In the genomic region with DNA sequence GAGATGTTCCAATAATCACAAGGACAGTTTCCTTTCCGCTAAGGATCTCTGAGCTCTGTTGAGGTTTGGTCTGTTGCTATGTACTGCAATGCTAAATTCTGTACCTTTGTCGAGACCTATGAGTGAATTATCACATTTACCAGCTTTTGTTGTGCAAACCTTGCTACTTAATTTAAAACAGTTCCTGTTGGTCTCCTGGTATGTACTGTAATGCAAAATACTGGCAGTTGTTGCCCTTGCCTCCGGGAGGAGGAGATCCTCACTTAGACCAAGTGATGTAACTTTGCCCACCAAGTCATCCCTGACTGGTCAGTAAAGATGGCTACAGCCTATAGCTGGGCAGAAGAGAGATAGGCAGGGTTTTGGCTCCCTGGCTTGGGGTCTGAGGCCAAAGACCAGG, we compare ENCODE assay signal across 8 mouse cellular contexts. TPM values are rescaled to one million over a fixed set of nuclear protein-coding genes. Genes with fewer than 3 reads are reported as not detected.
DNase-seq lines count a peak whose midpoint lies in the region; ATAC-seq and TF ChIP-seq lines count a peak whose summit lies in the region.

Gene Ssr2 (plus strand): TSS at position 337 of the 400 bp plus-strand sequence.

- no peaks in the 10 kb centered on the region for H3K27me3 ChIP-seq in spleen, adult 2 months (ENCODE audit: control insufficient read depth, insufficient read depth, low read length)
- H3K27me3 ChIP-seq in embryonic facial prominence, embryonic 13.5 days = no peaks in the 10 kb centered on the region
- no peaks in the 10 kb centered on the region for H3K27me3 ChIP-seq in heart, embryonic 16.5 days (ENCODE audit: control insufficient read depth, insufficient read depth, low read length)
- H3K27me3 ChIP-seq in neural tube, embryonic 14.5 days (ENCODE audit: control insufficient read depth, insufficient read depth, low read length) = no peaks in the 10 kb centered on the region

- intact Hi-C loops in left cerebral cortex, postnatal 4 days (cut with DNase I) = no loop called here

- DNase-seq in spleen, adult 2 months (ENCODE audit: low read depth in 1 of 2, low spot score in 2 of 2) = no peak
- DNase-seq in spleen, adult 12 weeks (ENCODE audit: low spot score) = no peak
- DNase-seq in left cerebral cortex, postnatal 4 days = no peak
- DNase-seq in Muller cell, postnatal 12 days (ENCODE audit: inconsistent ontology term) = no peak
- no peak for DNase-seq in cerebellum, postnatal 25 days

- H3K4me3 ChIP-seq in spleen, adult 2 months (ENCODE audit: extremely low read depth, insufficient read depth, insufficient read length) = no peak within 1 kb of the TSS
- H3K4me3 ChIP-seq in embryonic facial prominence, embryonic 13.5 days = no peak within 1 kb of the TSS
- H3K4me3 ChIP-seq in heart, embryonic 16.5 days (ENCODE audit: low read length) = no peak within 1 kb of the TSS
- no peak within 1 kb of the TSS for H3K4me3 ChIP-seq in neural tube, embryonic 14.5 days (ENCODE audit: low read depth, low read length)

- no peaks in the 10 kb centered on the region for H3K36me3 ChIP-seq in spleen, adult 2 months (ENCODE audit: control insufficient read depth, insufficient read depth, low read length)
- peaks cover 5% of the 10 kb centered on the region for H3K36me3 ChIP-seq in embryonic facial prominence, embryonic 13.5 days
- no peaks in the 10 kb centered on the region for H3K36me3 ChIP-seq in heart, embryonic 16.5 days (ENCODE audit: control insufficient read depth, insufficient read depth)
- no peaks in the 10 kb centered on the region for H3K36me3 ChIP-seq in neural tube, embryonic 14.5 days (ENCODE audit: control insufficient read depth, insufficient read depth, low read length)

- no peak within 1 kb of the TSS for H3K9ac ChIP-seq in embryonic facial prominence, embryonic 13.5 days
- no peak within 1 kb of the TSS for H3K9ac ChIP-seq in heart, embryonic 16.5 days (ENCODE audit: low read length)
- no peak within 1 kb of the TSS for H3K9ac ChIP-seq in neural tube, embryonic 14.5 days (replicated peaks; ENCODE audit: low read depth, low read length)

- ATAC-seq in embryonic facial prominence, embryonic 13.5 days (ENCODE audit: insufficient number of reproducible peaks, insufficient read depth, low FRiP score, low TSS enrichment, low read depth) = no peak
- no peak for ATAC-seq in heart, embryonic 16.5 days (replicated peaks; ENCODE audit: extremely low read depth, insufficient read depth, low FRiP score)
- ATAC-seq in neural tube, embryonic 14.5 days (ENCODE audit: low read depth) = no peak

- 79% methylated on average over 3 of the region's 3 CpGs for WGBS in spleen, adult 2 months
- 84% methylated on average over 3 of the region's 3 CpGs for WGBS in embryonic facial prominence, embryonic 13.5 days
- 85% methylated on average over 3 of the region's 3 CpGs for WGBS in heart, embryonic 16.5 days
- WGBS in neural tube, embryonic 14.5 days = 88% methylated on average over 3 of the region's 3 CpGs

- H3K27ac ChIP-seq in spleen, adult 2 months (ENCODE audit: insufficient read depth, low read length) = no peak within 1 kb of the TSS
- H3K27ac ChIP-seq in embryonic facial prominence, embryonic 13.5 days = no peak within 1 kb of the TSS
- no peak within 1 kb of the TSS for H3K27ac ChIP-seq in heart, embryonic 16.5 days (ENCODE audit: low read length)
- no peak within 1 kb of the TSS for H3K27ac ChIP-seq in neural tube, embryonic 14.5 days (ENCODE audit: low read depth, low read length)

- no peaks in the 10 kb centered on the region for H3K9me3 ChIP-seq in embryonic facial prominence, embryonic 13.5 days
- H3K9me3 ChIP-seq in heart, embryonic 16.5 days (replicated peaks; ENCODE audit: control insufficient read depth, low read length) = no peaks in the 10 kb centered on the region
- no peaks in the 10 kb centered on the region for H3K9me3 ChIP-seq in neural tube, embryonic 14.5 days (ENCODE audit: control insufficient read depth, low read length)

- no peak for TF ChIP-seq POLR2A in spleen, adult 2 months (IDR thresholded peaks at IDR 0.05; ENCODE audit: low read depth, low read length)

- no peak for TF ChIP-seq CTCF in spleen, adult 2 months (IDR thresholded peaks at IDR 0.05; ENCODE audit: extremely low read depth, insufficient read depth, insufficient read length, insufficient replicate concordance)

- no peak within 1 kb of the TSS for H3K4me2 ChIP-seq in embryonic facial prominence, embryonic 13.5 days
- no peak within 1 kb of the TSS for H3K4me2 ChIP-seq in heart, embryonic 16.5 days (ENCODE audit: low read depth, low read length)
- no peak within 1 kb of the TSS for H3K4me2 ChIP-seq in neural tube, embryonic 14.5 days (ENCODE audit: low read depth, low read length)

- peaks cover 3% of the 10 kb centered on the region; the same call in 1 of the 2 replicates for H3K4me1 ChIP-seq in spleen, adult 2 months (ENCODE audit: control insufficient read depth, insufficient read depth, insufficient read length)
- H3K4me1 ChIP-seq in embryonic facial prominence, embryonic 13.5 days = peaks cover 7% of the 10 kb centered on the region
- H3K4me1 ChIP-seq in heart, embryonic 16.5 days (ENCODE audit: control insufficient read depth, insufficient read depth, low read length) = peaks cover 6% of the 10 kb centered on the region
- H3K4me1 ChIP-seq in neural tube, embryonic 14.5 days (ENCODE audit: control insufficient read depth, insufficient read depth, low read length) = peaks cover 5% of the 10 kb centered on the region

RNA-seq across cellular contexts. Expression of gene Ssr2, which starts in this region (rescaled TPM):
- 77.2 and 88.7 TPM in 2 replicates for polyA plus RNA-seq in spleen, adult 2 months (2012; rRNA removed)
- 259 and 274 TPM in 2 replicates for polyA plus RNA-seq in embryonic facial prominence, embryonic 13.5 days (2015; fragmentation: Nextera tagmentation; extraction: Ambion mirVana)
- 136 and 161 TPM in 2 replicates for polyA plus RNA-seq in heart, embryonic 16.5 days (2015; fragmentation: Nextera tagmentation; extraction: Ambion mirVana)
- 100 to 1,000 TPM; 114 to 121 TPM for total RNA-seq in left cerebral cortex, postnatal 4 days (2021)
- 127 and 143 TPM in 2 replicates for polyA plus RNA-seq in neural tube, embryonic 14.5 days (2014; fragmentation: Nextera tagmentation; extraction: Ambion mirVana)
